Comparison of ENCODE assay signal across 9 mouse cellular contexts in the genomic region with DNA sequence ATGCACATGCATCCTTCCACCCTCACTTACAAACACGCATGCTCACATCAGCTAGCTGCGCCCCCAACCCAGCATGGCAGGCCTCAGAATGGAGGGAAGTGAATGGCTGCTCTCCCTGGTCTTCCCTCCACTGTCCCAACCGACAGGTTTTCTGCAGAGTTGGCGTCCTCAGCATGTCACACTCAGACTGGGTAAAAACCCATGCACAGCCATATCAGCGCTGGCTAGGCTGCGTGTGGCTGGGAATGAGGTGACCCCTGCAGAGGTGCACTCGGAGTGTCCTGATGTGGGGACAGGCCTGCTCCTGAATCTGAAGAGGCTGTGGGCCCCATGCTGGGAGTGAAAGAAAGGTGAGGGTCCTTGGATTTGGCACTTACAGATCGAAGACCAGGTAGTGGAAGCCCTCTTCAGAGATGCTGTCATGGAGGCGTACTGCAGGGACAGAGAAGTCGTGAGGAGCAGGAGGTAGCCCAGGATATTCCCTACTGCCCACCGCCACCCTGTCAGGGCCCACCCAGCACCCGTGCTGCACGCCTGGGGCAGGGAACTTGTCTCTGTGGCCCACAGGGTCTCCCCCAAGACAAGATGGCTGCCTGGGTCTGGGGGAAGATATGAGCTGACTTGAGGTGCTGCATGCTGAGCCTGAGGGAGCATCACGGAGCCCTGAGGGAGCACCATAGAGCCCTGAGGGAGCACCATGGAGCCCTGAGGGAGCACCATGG. TPM values are rescaled to one million over a fixed set of nuclear protein-coding genes. Genes with fewer than 3 reads are reported as not detected.
DNase-seq lines count a peak whose midpoint lies in the region; ATAC-seq and TF ChIP-seq lines count a peak whose summit lies in the region.
"Had no signal": no experiment of that assay in that cellular context is flagged by ENCODE, and none has a peak within 500 bp of the region (broad histone marks: within the 10 kb centered on the region; RNA-seq: fewer than 3 reads in every experiment).

No protein-coding gene starts in this region.

- no peak for ATAC-seq in liver, postnatal 0 days
- ATAC-seq in liver, embryonic 12.5 days: no peak
- ATAC-seq in forebrain, embryonic 12.5 days (ENCODE audit: low FRiP score): peak; percentile 18; the same call in 1 of the 2 replicates
- no peak for ATAC-seq in hindbrain, embryonic 16.5 days
- no peak for ATAC-seq in neural tube, embryonic 15.5 days (ENCODE audit: low FRiP score)

- H3K4me3 ChIP-seq in liver, postnatal 0 days (ENCODE audit: low read depth, low read length): no peak overlapping the region
- H3K4me3 ChIP-seq in liver, embryonic 12.5 days: no peak overlapping the region
- no peak overlapping the region for H3K4me3 ChIP-seq in forebrain, embryonic 12.5 days (replicated peaks)
- no peak overlapping the region for H3K4me3 ChIP-seq in hindbrain, embryonic 16.5 days (ENCODE audit: low read length)
- no peak overlapping the region for H3K4me3 ChIP-seq in neural tube, embryonic 15.5 days (replicated peaks)

- no peaks in the 10 kb centered on the region for H3K9me3 ChIP-seq in liver, postnatal 0 days (ENCODE audit: low read length)
- H3K9me3 ChIP-seq in liver, embryonic 12.5 days (replicated peaks): no peaks in the 10 kb centered on the region
- no peaks in the 10 kb centered on the region for H3K9me3 ChIP-seq in forebrain, embryonic 12.5 days
- H3K9me3 ChIP-seq in hindbrain, embryonic 16.5 days (ENCODE audit: control insufficient read depth, low read length): no peaks in the 10 kb centered on the region
- H3K9me3 ChIP-seq in neural tube, embryonic 15.5 days (replicated peaks): no peaks in the 10 kb centered on the region

- H3K36me3 ChIP-seq in liver, postnatal 0 days (replicated peaks; ENCODE audit: insufficient read depth, low read length): no peaks in the 10 kb centered on the region
- H3K36me3 ChIP-seq in liver, embryonic 12.5 days: no peaks in the 10 kb centered on the region
- H3K36me3 ChIP-seq in forebrain, embryonic 12.5 days (replicated peaks): no peaks in the 10 kb centered on the region
- no peaks in the 10 kb centered on the region for H3K36me3 ChIP-seq in hindbrain, embryonic 16.5 days (ENCODE audit: control insufficient read depth, insufficient read depth, low read length)
- peaks cover 3% of the 10 kb centered on the region; the same call in 1 of the 2 replicates for H3K36me3 ChIP-seq in neural tube, embryonic 15.5 days

- TF ChIP-seq EP300 in liver, postnatal 0 days (IDR thresholded peaks at IDR 0.05; ENCODE audit: low read depth): no peak

- WGBS in liver, postnatal 0 days (ENCODE audit: insufficient replicate concordance): 69% methylated on average over 14 of the region's 14 CpGs
- WGBS in liver, embryonic 12.5 days (ENCODE audit: insufficient replicate concordance): 61% methylated on average over 14 of the region's 14 CpGs
- WGBS in forebrain, embryonic 12.5 days: 79% methylated on average over 14 of the region's 14 CpGs
- WGBS in hindbrain, embryonic 16.5 days: 80% methylated on average over 14 of the region's 14 CpGs
- 80% methylated on average over 14 of the region's 14 CpGs for WGBS in neural tube, embryonic 15.5 days

- no peak overlapping the region for H3K4me2 ChIP-seq in liver, postnatal 0 days (ENCODE audit: low read depth, low read length)
- H3K4me2 ChIP-seq in liver, embryonic 12.5 days: no peak overlapping the region
- no peak overlapping the region for H3K4me2 ChIP-seq in forebrain, embryonic 12.5 days
- no peak overlapping the region for H3K4me2 ChIP-seq in hindbrain, embryonic 16.5 days (ENCODE audit: low read length)
- H3K4me2 ChIP-seq in neural tube, embryonic 15.5 days: no peak overlapping the region
- H3K4me2 ChIP-seq: liver, embryonic 11.5 days had no signal

- peak overlapping the region; percentile 61; the same call in 1 of the 2 replicates for H3K27ac ChIP-seq in liver, postnatal 0 days (ENCODE audit: low read depth)
- H3K27ac ChIP-seq in liver, embryonic 12.5 days: no peak overlapping the region
- peak overlapping the region; percentile 78; the same call in 1 of the 2 replicates for H3K27ac ChIP-seq in forebrain, embryonic 12.5 days
- peak overlapping the region; percentile 65 for H3K27ac ChIP-seq in hindbrain, embryonic 16.5 days (ENCODE audit: low read depth, low read length)
- peak overlapping the region; percentile 49 for H3K27ac ChIP-seq in neural tube, embryonic 15.5 days (replicated peaks)

- H3K27me3 ChIP-seq in liver, postnatal 0 days (ENCODE audit: insufficient read depth, low read length): no peaks in the 10 kb centered on the region
- H3K27me3 ChIP-seq in liver, embryonic 12.5 days (replicated peaks): peaks cover 19% of the 10 kb centered on the region
- H3K27me3 ChIP-seq in forebrain, embryonic 12.5 days: peaks cover 20% of the 10 kb centered on the region
- H3K27me3 ChIP-seq in hindbrain, embryonic 16.5 days (replicated peaks; ENCODE audit: control insufficient read depth, insufficient read depth, low read length): no peaks in the 10 kb centered on the region
- 0 out of 2 replicates have a peak, but pooled peaks cover 3% of the 10 kb centered on the region for H3K27me3 ChIP-seq in neural tube, embryonic 15.5 days (replicated peaks)

- peaks cover 48% of the 10 kb centered on the region for H3K4me1 ChIP-seq in liver, postnatal 0 days (ENCODE audit: insufficient read depth)
- peaks cover 25% of the 10 kb centered on the region for H3K4me1 ChIP-seq in liver, embryonic 12.5 days
- H3K4me1 ChIP-seq in forebrain, embryonic 12.5 days: peaks cover 20% of the 10 kb centered on the region
- peaks cover 14% of the 10 kb centered on the region for H3K4me1 ChIP-seq in hindbrain, embryonic 16.5 days (ENCODE audit: control insufficient read depth, insufficient read depth, low read depth, low read length)
- peaks cover 18% of the 10 kb centered on the region for H3K4me1 ChIP-seq in neural tube, embryonic 15.5 days

- no peak for DNase-seq in liver, postnatal 0 days
- DNase-seq in urinary bladder, postnatal 25 days (ENCODE audit: low spot score): no peak
- DNase-seq in spleen, postnatal 4 days (ENCODE audit: low spot score in 2 of 2): no peak
- DNase-seq in frontal cortex, postnatal 36 days (ENCODE audit: low spot score in 2 of 2): no peak

- TF ChIP-seq CTCF in liver, postnatal 0 days (IDR thresholded peaks at IDR 0.05; ENCODE audit: low read depth): no peak

- no peak overlapping the region for H3K9ac ChIP-seq in liver, postnatal 0 days (replicated peaks)
- no peak overlapping the region for H3K9ac ChIP-seq in liver, embryonic 12.5 days
- no peak overlapping the region for H3K9ac ChIP-seq in forebrain, embryonic 12.5 days
- peak overlapping the region; percentile 2; the same call in 1 of the 2 replicates for H3K9ac ChIP-seq in hindbrain, embryonic 16.5 days (ENCODE audit: low read depth, low read length)
- H3K9ac ChIP-seq in neural tube, embryonic 15.5 days (replicated peaks): no peak overlapping the region

RNA-seq across cellular contexts. Expression of a gene that starts 45.6 kb away (rescaled TPM):
- 15.1 and 16.6 TPM in 2 replicates for polyA plus RNA-seq in liver, postnatal 0 days (2015; fragmentation: Nextera tagmentation; extraction: Ambion mirVana)
- 25.2 and 25.7 TPM in 2 replicates for polyA plus RNA-seq in liver, embryonic 12.5 days (2016; fragmentation: Nextera tagmentation; extraction: Ambion mirVana)
- 58.4 and 59.8 TPM in 2 replicates for polyA plus RNA-seq in forebrain, embryonic 12.5 days (2016; fragmentation: Nextera tagmentation; extraction: Ambion mirVana)
- 98.9 and 99.7 TPM in 2 replicates for polyA plus RNA-seq in hindbrain, embryonic 16.5 days (2015; fragmentation: Nextera tagmentation; extraction: Ambion mirVana)
- polyA plus RNA-seq in neural tube, embryonic 15.5 days (2015; fragmentation: Nextera tagmentation; extraction: Ambion mirVana): 84.9 and 87.1 TPM in 2 replicates

RNA-seq across cellular contexts. Expression of a gene that starts 51.2 kb away (rescaled TPM):
- 0.66 and 1.3 TPM in 2 replicates for polyA plus RNA-seq in liver, postnatal 0 days (2015; fragmentation: Nextera tagmentation; extraction: Ambion mirVana)
- 0.31 and 0.37 TPM in 2 replicates for polyA plus RNA-seq in liver, embryonic 12.5 days (2016; fragmentation: Nextera tagmentation; extraction: Ambion mirVana)
- polyA plus RNA-seq in forebrain, embryonic 12.5 days (2016; fragmentation: Nextera tagmentation; extraction: Ambion mirVana): 2.9 and 3.5 TPM in 2 replicates
- 5.7 and 6.6 TPM in 2 replicates for polyA plus RNA-seq in hindbrain, embryonic 16.5 days (2015; fragmentation: Nextera tagmentation; extraction: Ambion mirVana)
- 3.4 and 4.2 TPM in 2 replicates for polyA plus RNA-seq in neural tube, embryonic 15.5 days (2015; fragmentation: Nextera tagmentation; extraction: Ambion mirVana)
